Mouse (Mus musculus): ENCODE results near the gene Clca2. TPM values are rescaled to one million over a fixed set of nuclear protein-coding genes. Genes with fewer than 3 reads are reported as not detected.
"Not testable (repeated sequence)": the region's sequence is repeated elsewhere in the genome, so short reads cannot be mapped to it uniquely, and the experiment has no call there.

Clca2 gene
- polyA plus RNA-seq, 1 experiment, result 0.15 TPM

GRCm38 (mm10) chr3:145083081-145083480, 16.2 kb downstream of the Clca2 start:
- no peak for DNase-seq (ENCODE audit: low read depth)
- TF ChIP-seq POLR2A (IDR thresholded peaks at IDR 0.05; ENCODE audit: borderline replicate concordance, extremely low read depth, insufficient read depth, insufficient read length, poor library complexity, severe bottlenecking) (no peak), CTCF (IDR thresholded peaks at IDR 0.05; ENCODE audit: borderline replicate concordance, extremely low read depth, insufficient read depth, insufficient read length) (no peak)

DNA sequence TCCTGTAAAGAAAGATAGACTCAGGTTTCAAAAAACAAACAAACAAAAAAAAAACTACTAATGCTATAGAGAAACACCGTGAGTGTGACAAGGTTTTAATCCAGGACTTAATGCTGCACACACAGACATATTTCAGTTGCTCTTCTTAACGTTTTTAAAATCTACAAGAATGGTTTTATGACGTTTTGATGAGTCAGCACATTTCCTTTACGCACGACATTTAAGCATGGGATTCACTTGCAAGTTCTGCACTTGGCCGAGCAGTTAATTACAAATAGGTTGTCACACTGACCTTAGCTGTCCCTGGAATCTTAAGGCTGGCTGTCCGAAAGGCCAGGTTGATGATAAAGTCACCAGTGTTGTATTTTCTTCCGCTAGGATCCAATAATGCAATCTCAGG, 18.3 kb downstream of the Clca2 start:
- TF ChIP-seq POLR2A (IDR thresholded peaks at IDR 0.05; ENCODE audit: borderline replicate concordance, extremely low read depth, insufficient read depth, insufficient read length, poor library complexity, severe bottlenecking) (no peak), CTCF (IDR thresholded peaks at IDR 0.05; ENCODE audit: borderline replicate concordance, extremely low read depth, insufficient read depth, insufficient read length) (no peak)

GRCm38 (mm10) chr3:145078405-145078804, 20.8 kb downstream of the Clca2 start:
- TF ChIP-seq CTCF (IDR thresholded peaks at IDR 0.05; ENCODE audit: borderline replicate concordance, extremely low read depth, insufficient read depth, insufficient read length), result no peak
- no peak for TF ChIP-seq POLR2A (IDR thresholded peaks at IDR 0.05; ENCODE audit: borderline replicate concordance, extremely low read depth, insufficient read depth, insufficient read length, poor library complexity, severe bottlenecking)
- DNase-seq (ENCODE audit: low read depth), result no peak

More for the DNA sequence above, 18.3 kb downstream of the Clca2 start:
- no peak for DNase-seq (ENCODE audit: low read depth)

DNA sequence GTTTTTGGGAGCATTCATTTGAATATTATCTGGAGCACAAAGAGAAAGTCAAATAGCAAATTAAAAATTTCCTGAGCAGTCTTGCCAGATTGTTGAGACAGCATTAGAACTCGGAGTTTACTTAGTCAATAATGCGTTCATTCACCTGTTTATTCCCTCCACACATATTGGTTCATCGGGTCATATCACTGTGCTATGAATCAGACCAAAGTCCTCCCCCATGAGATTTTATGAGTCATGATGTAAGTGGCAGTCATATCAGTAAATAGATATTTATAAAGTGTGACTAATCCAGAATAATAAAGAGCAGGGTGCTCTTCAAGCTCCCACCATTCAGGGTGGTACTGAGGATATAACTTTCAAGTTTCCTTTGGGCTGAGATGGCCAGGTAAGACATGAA, 26.9 kb downstream of the Clca2 start:
- no peak for DNase-seq (ENCODE audit: low read depth)
- TF ChIP-seq POLR2A (IDR thresholded peaks at IDR 0.05; ENCODE audit: borderline replicate concordance, extremely low read depth, insufficient read depth, insufficient read length, poor library complexity, severe bottlenecking), result no peak
- no peak for TF ChIP-seq CTCF (IDR thresholded peaks at IDR 0.05; ENCODE audit: borderline replicate concordance, extremely low read depth, insufficient read depth, insufficient read length)

DNA sequence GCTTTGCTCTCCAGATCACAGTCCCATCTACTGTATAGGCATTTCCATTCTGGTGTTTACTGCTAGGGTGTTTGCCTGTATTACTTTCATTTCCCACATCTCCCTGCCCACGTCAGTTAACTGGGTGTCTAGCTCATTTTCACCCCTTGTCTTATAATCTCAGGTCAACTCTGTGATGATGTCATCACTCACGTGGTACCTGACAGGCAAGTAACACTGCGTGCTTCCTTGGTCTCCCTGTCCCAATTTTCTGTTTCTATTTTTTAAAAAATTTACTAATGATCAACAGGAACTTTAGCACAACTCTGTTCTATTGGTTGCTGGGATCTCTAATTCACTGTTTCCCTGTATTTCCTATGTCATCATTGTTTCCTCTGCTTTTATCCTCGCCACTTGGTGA, 30.3 kb downstream of the Clca2 start:
- TF ChIP-seq CTCF (IDR thresholded peaks at IDR 0.05; ENCODE audit: borderline replicate concordance, extremely low read depth, insufficient read depth, insufficient read length) (no peak), POLR2A (IDR thresholded peaks at IDR 0.05; ENCODE audit: borderline replicate concordance, extremely low read depth, insufficient read depth, insufficient read length, poor library complexity, severe bottlenecking) (no peak)
- DNase-seq (ENCODE audit: low read depth), result no peak

DNA sequence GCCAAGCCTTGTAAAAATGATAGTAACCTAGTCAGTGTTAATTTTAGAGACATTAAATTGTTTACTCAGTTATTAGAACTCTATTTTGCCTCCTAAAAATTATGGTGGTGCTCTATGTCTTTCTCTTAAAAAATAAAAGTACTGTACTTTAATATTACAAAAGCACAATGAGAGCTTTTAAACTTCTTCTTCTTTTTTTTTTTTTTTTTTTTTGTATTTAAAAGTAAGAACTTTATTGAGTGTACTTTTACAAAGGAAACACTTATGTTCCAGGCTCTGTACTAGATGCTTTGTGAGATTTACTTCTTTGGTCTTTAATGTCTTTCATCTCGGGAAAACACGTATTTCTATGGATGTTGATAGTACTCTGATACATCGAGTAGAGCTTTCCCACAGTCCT, 44.1 kb downstream of the Clca2 start:
- not testable (repeated sequence) for DNase-seq (ENCODE audit: low read depth)

DNA sequence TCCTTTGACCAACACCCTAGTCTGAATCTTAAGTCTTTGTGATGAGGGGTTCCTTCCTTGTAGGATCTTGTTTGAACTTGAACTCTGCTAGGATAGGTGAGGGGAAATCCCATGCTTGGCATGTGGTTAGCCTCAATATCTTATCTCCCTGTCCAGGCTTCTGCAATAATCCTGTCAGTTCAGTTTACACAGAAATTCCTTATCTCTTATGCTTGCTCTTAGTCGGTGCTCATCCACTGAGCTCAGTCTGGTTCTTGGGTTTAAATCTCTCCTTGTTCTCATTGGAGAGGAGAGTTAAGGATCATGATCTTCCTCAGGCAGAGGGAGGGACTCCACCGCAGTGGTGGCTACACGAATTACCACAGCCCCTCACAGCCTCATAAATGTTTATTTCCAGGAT, 49.4 kb downstream of the Clca2 start:
- DNase-seq (ENCODE audit: low read depth), result no peak
- TF ChIP-seq CTCF (IDR thresholded peaks at IDR 0.05; ENCODE audit: borderline replicate concordance, extremely low read depth, insufficient read depth, insufficient read length) (no peak), POLR2A (IDR thresholded peaks at IDR 0.05; ENCODE audit: borderline replicate concordance, extremely low read depth, insufficient read depth, insufficient read length, poor library complexity, severe bottlenecking) (no peak)

DNA sequence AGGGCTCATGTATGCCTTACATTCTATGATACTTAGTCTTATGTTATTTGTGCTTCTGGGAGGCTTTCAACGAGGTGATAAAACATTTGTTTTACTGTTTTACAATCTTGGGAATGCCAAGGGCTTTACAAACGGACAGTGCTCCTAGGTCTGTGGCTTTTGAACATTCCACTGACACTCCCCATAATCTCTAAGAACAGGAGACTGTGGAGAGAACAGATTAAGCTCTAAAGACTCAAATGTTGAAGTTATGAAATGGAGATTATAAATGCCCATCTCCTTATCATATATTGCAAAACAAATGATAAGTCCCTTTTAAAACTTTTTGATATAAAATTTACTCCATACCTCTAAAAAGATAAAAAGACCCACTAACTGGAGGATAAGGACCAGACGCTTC, 60.4 kb downstream of the Clca2 start:
- DNase-seq (ENCODE audit: low read depth), result no peak
- no peak for TF ChIP-seq POLR2A (IDR thresholded peaks at IDR 0.05; ENCODE audit: borderline replicate concordance, extremely low read depth, insufficient read depth, insufficient read length, poor library complexity, severe bottlenecking)
- no peak for TF ChIP-seq CTCF (IDR thresholded peaks at IDR 0.05; ENCODE audit: borderline replicate concordance, extremely low read depth, insufficient read depth, insufficient read length)

GRCm38 (mm10) chr3:145032676-145033075, 66.6 kb downstream of the Clca2 start, which contains the start of gene Clca1:
Clca1 (minus strand) TSS chr3:145032776.
- no peak for DNase-seq (ENCODE audit: low read depth)
- TF ChIP-seq POLR2A (IDR thresholded peaks at IDR 0.05; ENCODE audit: borderline replicate concordance, extremely low read depth, insufficient read depth, insufficient read length, poor library complexity, severe bottlenecking) (no peak), CTCF (IDR thresholded peaks at IDR 0.05; ENCODE audit: borderline replicate concordance, extremely low read depth, insufficient read depth, insufficient read length) (no peak)

- TF ChIP-seq POLR2A (IDR thresholded peaks at IDR 0.05; ENCODE audit: borderline replicate concordance, extremely low read depth, insufficient read depth, insufficient read length, poor library complexity, severe bottlenecking), result no peak
- TF ChIP-seq CTCF (IDR thresholded peaks at IDR 0.05; ENCODE audit: borderline replicate concordance, extremely low read depth, insufficient read depth, insufficient read length), result no peak
- no peak for DNase-seq (ENCODE audit: low read depth)
These were observed 71.2 kb downstream of the Clca2 start for GRCm38 (mm10) chr3:145028036-145028435.

- DNase-seq (ENCODE audit: low read depth), result peak; percentile 65
- TF ChIP-seq CTCF (IDR thresholded peaks at IDR 0.05; ENCODE audit: borderline replicate concordance, extremely low read depth, insufficient read depth, insufficient read length) (peak; percentile 80; the same call in 1 of the 2 replicates), POLR2A (IDR thresholded peaks at IDR 0.05; ENCODE audit: borderline replicate concordance, extremely low read depth, insufficient read depth, insufficient read length, poor library complexity, severe bottlenecking) (no peak)
These were observed 72.5 kb downstream of the Clca2 start for GRCm38 (mm10) chr3:145026750-145027149.

Other genes starting within 250 kb of the Clca2 start
- gene Clca4b, start 166.9 kb downstream of the Clca2 start, polyA plus RNA-seq (2012; rRNA removed), result not detected in 2 replicates
- 0.03 TPM in 1 of 2 replicates, not detected in the other for gene Clca4a, start 124.4 kb downstream of the Clca2 start, polyA plus RNA-seq (2012; rRNA removed)
- gene Clca1, start 66.7 kb downstream of the Clca2 start, polyA plus RNA-seq (2012; rRNA removed), result 0.04 and 0.05 TPM in 2 replicates
- gene Odf2l, start 19.1 kb upstream of the Clca2 start, polyA plus RNA-seq (2012; rRNA removed), result 18.6 and 22.5 TPM in 2 replicates
- gene Col24a1, start 193.0 kb upstream of the Clca2 start, polyA plus RNA-seq (2012; rRNA removed), result 1.6 and 3.5 TPM in 2 replicates

Measured in brain, embryonic 14.5 days (tissue).